Mouse (Mus musculus) stomach, postnatal 0 days (tissue): ENCODE results near the gene Osbpl11.

ENCODE experiments used
- CTCF ChIP-seq: IDR thresholded peaks from 2 replicates; pipeline ENCODE4 v1.5.1; 2016; ENCODE audit warnings: antibody characterized with exemption, low read depth, mild to moderate bottlenecking, moderate library complexity
- EP300 ChIP-seq: optimal IDR thresholded peaks from 2 replicates; pipeline ENCODE3; 2016; ENCODE audit warnings: antibody characterized with exemption

GRCm38 (mm10) chr16:33174695-33175094 is 10.2 kb upstream of the Osbpl11 start:
- TF ChIP-seq CTCF, result no peak
- TF ChIP-seq EP300, result no peak
